Mouse (Mus musculus) inflammation-experienced regulatory T-cells, adult 6 months (primary cell): ENCODE results near the gene Pgrmc1. TPM values are rescaled to one million over a fixed set of nuclear protein-coding genes. Genes with fewer than 3 reads are reported as not detected.
A peak's percentile ranks its signal among the peaks of the same experiment; 100 is the strongest.
"Not testable (repeated sequence)": the region's sequence is repeated elsewhere in the genome, so short reads cannot be mapped to it uniquely, and the experiment has no call there.

Experiments used
- ATAC-seq: one replicate; pipeline ENCODE4 v1.8.0; 2017
- polyA plus RNA-seq, 3 experiments: library from polyadenylated mRNA; unstranded; fragments of 100-300 nt; shearing (Covaris generic); gene quantifications; one replicate each; pipeline ENCODE4 v1.2.1; 2017

The Pgrmc1 gene
- 10 to 100 TPM; 57.2 to 77.3 (median 65.5) TPM for polyA plus RNA-seq

- ATAC-seq: peak; percentile 87
These were observed at the start of gene Pgrmc1 for GRCm38 (mm10) chrX:36597707-36598389. TSS of gene Pgrmc1 (plus strand) at chrX:36598206.

- no peak for ATAC-seq
These were observed 49.2 kb upstream of the Pgrmc1 start for GRCm38 (mm10) chrX:36548798-36549197.

GRCm38 (mm10) chrX:36550906-36551305, 47.1 kb upstream of the Pgrmc1 start:
- ATAC-seq: no peak

GRCm38 (mm10) chrX:36551351-36551750, 46.7 kb upstream of the Pgrmc1 start:
- ATAC-seq: no peak

- ATAC-seq: no peak
These were observed 45.9 kb upstream of the Pgrmc1 start for GRCm38 (mm10) chrX:36552055-36552587.

- no peak for ATAC-seq
These were observed 45.3 kb upstream of the Pgrmc1 start for GRCm38 (mm10) chrX:36552715-36553114.

GRCm38 (mm10) chrX:36555196-36555595, 42.8 kb upstream of the Pgrmc1 start:
- not testable (repeated sequence) for ATAC-seq

GRCm38 (mm10) chrX:36560170-36560569, 37.8 kb upstream of the Pgrmc1 start:
- ATAC-seq: no peak

GRCm38 (mm10) chrX:36561650-36562049, 36.4 kb upstream of the Pgrmc1 start:
- ATAC-seq: peak; percentile 52

GRCm38 (mm10) chrX:36562079-36562478, 35.9 kb upstream of the Pgrmc1 start:
- no peak for ATAC-seq

- ATAC-seq: no peak
These were observed 11.2 kb upstream of the Pgrmc1 start for GRCm38 (mm10) chrX:36586629-36587303.

- no peak for ATAC-seq
These were observed 10.4 kb upstream of the Pgrmc1 start for GRCm38 (mm10) chrX:36587304-36588209.

GRCm38 (mm10) chrX:36590266-36590665, 7.7 kb upstream of the Pgrmc1 start:
- no peak for ATAC-seq

GRCm38 (mm10) chrX:36591120-36591519, 6.9 kb upstream of the Pgrmc1 start:
- no peak for ATAC-seq

- no peak for ATAC-seq
These were observed 6.5 kb upstream of the Pgrmc1 start for GRCm38 (mm10) chrX:36591539-36591938.

GRCm38 (mm10) chrX:36595247-36595646, 2.8 kb upstream of the Pgrmc1 start:
- ATAC-seq: no peak

- ATAC-seq: not testable (repeated sequence)
These were observed 1.4 kb upstream of the Pgrmc1 start for GRCm38 (mm10) chrX:36596483-36597120.

GRCm38 (mm10) chrX:36598390-36598810, 394 bp downstream of the Pgrmc1 start:
- ATAC-seq: no peak

GRCm38 (mm10) chrX:36598861-36599344, 897 bp downstream of the Pgrmc1 start:
- ATAC-seq: no peak

- no peak for ATAC-seq
These were observed 1.6 kb downstream of the Pgrmc1 start for GRCm38 (mm10) chrX:36599656-36600055.

GRCm38 (mm10) chrX:36600066-36600465, 2.1 kb downstream of the Pgrmc1 start:
- no peak for ATAC-seq

- no peak for ATAC-seq
These were observed 4.9 kb downstream of the Pgrmc1 start for GRCm38 (mm10) chrX:36602926-36603325.
